Mouse (Mus musculus) layer of hippocampus, postnatal 14 days (tissue): Measurements from ENCODE around the gene Gm5089. TPM values are rescaled to one million over a fixed set of nuclear protein-coding genes. Genes with fewer than 3 reads are reported as not detected.

Experiments used
- DNase-seq, 2 experiments: peaks; one replicate each; pipeline ENCODE4 v3.0.0; 2021 to 2022; ENCODE audit warnings: low spot score in 2 of 2, mixed read lengths in 1 of 2
- total RNA-seq, 2 experiments: library from RNA; stranded (reverse); gene quantifications; 2 replicates each; pipeline ENCODE4 v1.2.3; 2021

Gene Gm5089
- total RNA-seq, 2 experiments from 2014 or later, result 0.21 TPM; not detected in 1

DNA sequence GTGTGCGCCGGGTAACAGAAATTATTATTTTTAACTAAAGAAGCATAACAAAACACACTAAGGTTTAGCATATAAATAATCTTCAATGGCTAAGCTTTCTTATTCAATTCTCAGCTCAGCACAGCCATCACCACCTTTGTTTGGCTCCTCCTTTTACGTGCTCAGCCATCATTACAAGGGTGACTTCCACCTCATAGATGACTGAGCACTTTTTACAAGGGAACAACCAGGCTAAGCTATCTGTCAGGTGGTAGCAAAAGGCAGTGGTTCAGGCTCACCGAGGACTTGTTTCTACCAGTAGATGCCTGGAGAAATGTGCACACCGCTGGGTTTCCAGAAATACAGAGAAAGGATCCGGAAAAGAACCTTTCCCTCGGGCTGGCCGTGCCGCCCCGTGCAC, 16.9 kb downstream of the Gm5089 start:
- no peak for DNase-seq

GRCm38 (mm10) chr14:122432558-122432957, 18.4 kb downstream of the Gm5089 start:
- DNase-seq, result no peak

GRCm38 (mm10) chr14:122427654-122428053, 23.3 kb downstream of the Gm5089 start:
- no peak for DNase-seq

DNA sequence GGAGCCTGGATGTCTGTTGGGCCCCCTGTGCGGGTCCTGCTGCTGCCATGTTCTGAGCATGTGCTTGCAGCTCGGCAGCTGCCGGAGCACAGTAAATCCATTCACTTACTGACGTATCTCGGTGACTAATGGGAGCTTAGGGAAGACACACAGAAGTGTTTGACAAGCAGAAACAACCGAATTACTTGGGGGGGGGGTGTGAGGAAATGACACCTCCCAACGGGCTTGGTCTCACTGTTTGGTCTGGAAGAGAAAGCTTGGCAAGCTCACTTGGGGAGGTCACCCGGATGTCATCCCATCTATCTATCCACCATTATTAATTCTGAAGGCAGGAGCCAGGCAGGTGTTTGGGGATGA, 23.7 kb downstream of the Gm5089 start:
- DNase-seq, result no peak

- no peak for DNase-seq
Observed at GRCm38 (mm10) chr14:122426529-122427203, 24.2 kb downstream of the Gm5089 start.

- no peak for DNase-seq
Observed at GRCm38 (mm10) chr14:122424441-122424840, 26.5 kb downstream of the Gm5089 start.

GRCm38 (mm10) chr14:122416166-122416771, 34.6 kb downstream of the Gm5089 start:
- DNase-seq, result no peak

DNA sequence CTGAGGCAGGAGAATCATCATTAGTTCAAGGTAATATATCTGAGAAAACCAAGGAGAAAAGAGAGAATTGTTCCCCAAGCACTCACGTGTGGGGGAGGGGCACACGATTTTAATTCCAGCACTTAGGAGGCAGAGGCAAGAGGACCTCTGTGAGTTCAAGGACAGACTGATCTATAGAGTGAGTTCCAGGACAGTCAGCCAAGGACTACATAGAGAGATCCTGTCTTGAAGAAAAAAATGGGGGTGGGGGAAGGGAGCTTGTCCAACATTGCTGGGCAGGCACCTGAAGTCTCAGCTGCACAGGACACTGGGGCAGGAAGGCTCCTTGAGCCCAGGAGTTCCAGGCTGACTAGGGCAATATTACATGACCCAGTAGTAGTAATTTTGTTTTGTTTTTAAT, 36.1 kb downstream of the Gm5089 start:
- DNase-seq, result no peak

- DNase-seq, result no peak
Observed at GRCm38 (mm10) chr14:122413542-122413928, 37.4 kb downstream of the Gm5089 start.

DNA sequence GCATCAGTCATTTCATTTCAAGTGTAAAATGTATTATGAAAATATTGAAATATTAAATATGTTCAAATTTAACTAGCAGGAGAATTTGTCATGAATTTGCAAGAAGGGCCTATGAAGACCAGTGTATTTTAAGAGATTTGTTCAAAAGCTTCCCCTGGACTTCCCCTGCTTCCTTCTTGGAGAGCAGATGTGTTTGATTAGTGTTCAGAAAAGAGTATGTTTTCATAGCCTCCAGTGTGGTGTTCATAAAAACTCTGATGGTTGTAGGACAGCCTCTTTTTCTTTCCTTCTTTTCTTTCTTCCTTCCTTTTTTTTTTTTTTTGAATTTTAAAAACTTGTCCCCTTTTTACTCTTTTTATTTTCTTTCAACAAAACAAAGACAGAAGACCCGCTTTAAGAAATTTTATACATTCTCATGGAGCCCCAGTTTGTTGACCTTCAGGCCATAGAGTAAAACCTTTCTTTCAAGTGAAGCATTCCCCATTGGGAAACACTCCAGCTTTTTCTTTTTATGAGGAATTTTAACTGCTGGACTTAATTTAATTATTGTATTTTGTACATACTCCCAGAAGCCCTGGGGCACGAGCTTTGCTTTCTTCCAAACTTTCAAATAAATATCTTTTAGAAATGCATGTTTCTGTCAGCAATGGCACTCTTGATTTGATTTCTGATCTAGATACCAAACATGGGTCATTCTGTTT, 37.9 kb downstream of the Gm5089 start:
- DNase-seq, result no peak

GRCm38 (mm10) chr14:122406541-122407219, 44.2 kb downstream of the Gm5089 start:
- DNase-seq, result peak; percentile 28 to 31

DNA sequence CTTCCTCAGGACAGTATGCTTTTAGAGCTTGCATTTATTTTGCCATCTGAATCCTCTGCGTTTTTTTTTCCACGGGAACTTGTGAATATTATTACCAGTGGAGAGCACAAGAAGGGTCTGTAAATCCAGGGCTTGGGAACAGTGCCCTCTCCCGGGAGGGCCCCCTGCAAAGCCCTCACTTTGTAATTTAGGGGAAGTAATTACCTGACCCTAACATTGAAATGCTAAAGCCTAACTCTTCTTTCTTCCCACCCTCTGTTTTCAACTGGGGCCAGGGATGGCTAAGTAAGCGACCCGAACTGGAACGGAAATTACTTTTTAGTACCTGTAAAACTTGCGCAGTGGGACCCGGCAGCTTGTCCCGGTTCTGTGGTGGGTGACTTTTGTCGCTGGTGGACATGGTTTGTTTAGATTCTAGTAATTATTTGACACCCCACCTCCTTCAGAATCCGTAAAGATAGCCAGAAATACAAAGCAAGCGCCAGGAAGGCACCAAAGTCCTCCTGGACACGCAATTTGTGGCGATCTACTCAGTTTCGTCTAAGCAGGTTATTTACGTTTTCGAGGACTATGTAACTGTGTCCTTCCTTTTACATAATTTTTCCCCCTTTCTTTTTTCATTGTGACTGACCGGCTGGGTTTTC, 44.9 kb downstream of the Gm5089 start:
- DNase-seq, result no peak

DNA sequence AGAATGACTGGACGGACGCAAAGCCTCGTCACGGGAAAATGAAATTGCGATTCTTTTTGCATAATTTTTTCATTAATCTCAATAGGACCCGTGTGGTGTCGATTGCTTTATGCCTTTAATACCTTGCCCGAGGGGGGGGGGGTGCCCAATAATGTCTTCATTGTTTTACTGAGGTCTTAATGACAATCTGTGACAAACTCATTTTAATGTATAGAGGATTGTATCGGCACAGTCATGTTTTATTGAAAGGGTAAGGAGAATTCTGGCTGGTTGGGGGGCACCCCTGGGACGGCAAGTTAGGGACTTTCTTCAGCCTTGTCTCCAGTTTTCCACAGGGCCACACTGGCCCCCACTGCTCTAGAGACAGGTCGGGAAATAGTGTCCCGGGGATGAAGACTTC, 45.7 kb downstream of the Gm5089 start:
- no peak for DNase-seq

DNA sequence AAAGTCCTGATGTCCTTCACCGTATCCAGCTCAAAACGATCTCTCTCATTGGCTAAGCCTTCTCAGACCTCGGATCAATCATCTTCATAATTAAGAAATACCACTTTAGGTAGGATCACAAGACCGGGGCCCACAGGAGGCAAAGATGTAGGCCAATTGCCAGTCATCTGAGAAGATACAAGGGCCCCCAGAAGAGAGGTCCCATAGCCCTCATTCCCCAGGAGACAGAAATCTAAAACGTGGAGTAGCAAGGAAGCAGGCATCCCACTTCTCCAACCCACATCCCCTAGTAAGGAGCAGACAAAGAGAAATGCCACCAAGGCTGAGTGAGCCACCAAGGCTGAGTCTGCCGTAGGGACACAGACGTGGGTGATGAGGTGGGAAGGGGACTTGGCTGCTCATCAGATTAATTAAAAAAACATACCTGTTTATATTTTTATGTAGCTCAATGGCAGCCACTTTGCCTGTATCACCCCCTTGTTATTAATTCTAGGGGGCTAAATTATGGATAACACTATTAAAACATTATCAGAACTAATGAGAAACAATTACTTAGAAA, 46.2 kb downstream of the Gm5089 start:
- DNase-seq, result no peak

DNA sequence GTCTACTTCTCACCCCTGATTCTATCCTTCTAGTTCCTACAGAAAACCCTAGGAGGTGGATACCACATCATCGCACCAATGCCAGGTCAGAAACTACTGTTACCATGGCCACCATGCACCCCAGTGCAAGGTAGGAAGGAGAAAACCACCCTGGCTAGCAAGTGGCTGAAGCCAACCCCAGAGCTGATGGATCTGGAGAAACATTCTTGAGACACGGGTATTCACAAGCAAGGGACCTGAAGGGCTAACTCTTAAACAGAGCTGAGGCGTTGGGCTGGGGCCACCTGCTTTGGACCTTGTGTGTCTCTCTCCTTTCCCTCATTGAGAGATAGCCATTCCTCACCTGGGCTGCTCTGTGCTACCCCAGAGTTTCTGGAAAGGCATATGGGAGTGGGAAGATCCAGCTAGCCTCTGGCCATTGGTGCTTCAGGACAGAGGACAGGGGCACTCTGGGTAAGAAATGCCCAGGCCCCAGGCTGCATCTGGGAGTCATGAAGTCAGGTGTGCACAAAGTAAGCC, 47.4 kb downstream of the Gm5089 start:
- no peak for DNase-seq

DNA sequence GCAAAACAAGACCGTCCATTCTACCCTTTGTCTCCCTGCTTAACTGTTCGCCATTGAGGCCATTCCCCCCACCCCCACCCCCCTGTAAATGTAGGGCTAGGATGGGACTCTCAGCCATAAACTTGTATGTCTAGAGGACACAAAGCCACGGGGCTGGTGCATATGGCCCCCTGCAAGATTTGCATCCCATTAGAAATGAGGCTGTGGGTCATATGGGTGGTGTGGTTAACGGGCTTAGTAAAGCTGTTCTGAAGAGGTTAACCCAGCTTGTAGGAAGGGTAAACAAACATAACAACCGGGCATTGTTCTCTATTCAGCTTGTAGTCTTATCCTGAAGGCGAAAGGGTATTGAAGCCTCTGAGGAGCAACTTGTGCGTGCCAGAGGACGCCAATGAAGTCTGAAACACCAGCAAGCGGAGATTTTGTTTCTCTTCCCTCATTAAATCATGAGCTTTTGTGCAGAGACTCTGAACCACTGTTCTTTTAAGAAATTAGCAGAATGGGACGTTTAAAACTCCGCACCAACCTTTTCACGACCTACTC, 48.1 kb downstream of the Gm5089 start:
- DNase-seq, result peak in 1 of 2 experiments; percentile 12

DNA sequence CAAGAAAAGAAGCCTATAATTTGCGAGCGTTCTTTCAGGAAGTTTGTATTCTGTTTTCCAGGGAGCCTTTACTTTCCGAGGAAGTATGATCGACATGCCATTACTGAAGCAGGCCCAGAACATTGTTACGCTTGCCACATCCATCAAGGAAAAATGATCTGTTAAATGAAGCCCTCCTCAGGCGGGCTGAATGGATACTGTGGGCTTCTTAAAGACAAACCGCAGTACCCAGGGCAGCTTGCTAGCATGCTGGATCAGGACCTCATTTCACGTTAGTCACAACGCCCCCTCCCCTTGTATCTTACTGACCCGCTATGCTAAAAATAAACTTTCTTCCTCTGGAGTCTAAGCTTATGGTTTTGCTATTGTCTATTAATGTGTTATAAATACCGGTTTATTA, 49.0 kb downstream of the Gm5089 start:
- DNase-seq, result no peak

DNA sequence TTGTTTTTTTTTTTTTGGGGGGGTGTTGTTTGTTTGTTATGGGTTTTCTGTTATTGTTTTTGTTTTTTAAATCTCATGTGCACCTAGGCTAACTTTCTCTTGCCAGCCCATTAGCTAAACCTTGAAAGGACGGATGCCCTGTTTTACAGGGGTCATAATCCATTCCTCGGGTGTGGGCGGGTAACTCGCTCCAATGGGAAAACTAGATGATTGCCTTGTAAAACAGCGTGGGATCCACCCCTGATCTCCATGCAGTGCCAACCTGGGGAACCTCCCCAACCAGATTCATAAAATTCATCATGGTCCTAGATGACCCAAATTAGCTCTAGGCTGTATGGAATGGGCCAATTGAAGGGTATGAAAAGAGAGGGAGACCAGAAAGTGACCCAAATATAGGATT, 51.0 kb downstream of the Gm5089 start:
- no peak for DNase-seq

DNA sequence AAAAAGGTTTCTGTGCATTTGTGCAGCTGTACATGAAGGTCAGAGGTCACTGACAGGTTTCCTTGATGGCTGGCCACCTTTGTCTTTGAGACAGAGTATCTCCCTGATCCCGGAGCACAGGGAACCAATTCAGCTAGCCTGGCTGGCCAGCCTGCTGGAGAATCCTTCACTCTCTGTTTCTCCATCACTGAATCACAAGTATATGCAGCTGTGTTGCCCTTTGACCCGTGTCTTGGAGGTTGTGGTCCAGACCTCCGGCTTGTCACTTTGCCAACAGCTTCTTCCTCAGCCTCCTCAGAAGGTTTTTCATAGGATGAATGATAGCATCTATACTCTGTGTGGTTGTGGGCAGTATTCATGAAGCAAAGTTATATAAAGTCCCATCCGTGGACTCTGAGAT, 52.2 kb downstream of the Gm5089 start:
- no peak for DNase-seq

DNA sequence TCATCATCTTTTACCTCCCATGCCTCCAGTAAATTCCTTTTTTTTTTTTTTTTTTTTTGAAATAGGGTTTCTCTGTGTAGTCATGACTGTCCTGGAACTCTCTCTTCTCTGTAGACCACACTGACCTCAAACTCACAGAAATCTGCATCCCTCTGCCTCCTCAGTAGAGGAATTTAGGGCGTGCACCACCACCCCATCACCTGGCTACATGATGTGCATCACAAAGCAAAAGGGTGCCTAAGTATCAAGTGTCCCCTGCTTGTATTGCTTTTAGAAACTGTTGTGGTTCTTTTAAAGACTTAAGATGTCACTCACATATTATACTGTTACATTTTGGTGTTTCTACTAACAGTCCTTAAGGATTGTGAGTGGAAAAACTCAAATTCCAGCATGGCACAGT, 57.8 kb downstream of the Gm5089 start:
- DNase-seq, result no peak

DNA sequence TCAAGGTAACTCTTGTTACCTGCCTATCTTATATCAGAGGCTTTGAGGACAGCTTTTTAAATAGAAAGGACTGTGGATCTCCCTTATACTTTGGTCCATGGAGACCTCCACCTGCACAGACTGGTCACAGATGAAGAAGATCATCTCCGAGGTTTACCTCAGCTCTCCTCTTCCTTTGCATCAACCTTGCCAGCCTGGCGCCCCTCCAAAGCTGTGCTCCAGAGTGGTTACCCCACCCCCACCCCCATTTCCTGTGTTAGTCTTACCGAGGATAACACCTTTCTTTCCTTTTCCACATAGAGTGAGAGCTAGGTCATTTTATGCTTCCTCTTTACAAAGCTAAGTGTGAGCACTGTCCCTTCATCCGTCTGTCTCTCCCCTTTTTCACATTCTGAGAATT, 60.0 kb downstream of the Gm5089 start:
- DNase-seq, result no peak
